Mouse (Mus musculus): Measurements from ENCODE around the gene Borcs6.
"Not testable (repeated sequence)": the region's sequence is repeated elsewhere in the genome, so short reads cannot be mapped to it uniquely, and the experiment has no call there.

Gene Borcs6

GRCm38 (mm10) chr11:69059357-69059974 is at the start of gene Borcs6:
Gene Borcs6, plus strand, starts transcription at chr11:69059717.
- DNase-seq (ENCODE audit: low spot score): peak; percentile 87

- no peak for DNase-seq (ENCODE audit: low spot score)
These were observed 48.9 kb upstream of the Borcs6 start for GRCm38 (mm10) chr11:69010400-69011323.

GRCm38 (mm10) chr11:69011445-69011844 is 48.1 kb upstream of the Borcs6 start:
- DNase-seq (ENCODE audit: low spot score): not testable (repeated sequence)

DNA sequence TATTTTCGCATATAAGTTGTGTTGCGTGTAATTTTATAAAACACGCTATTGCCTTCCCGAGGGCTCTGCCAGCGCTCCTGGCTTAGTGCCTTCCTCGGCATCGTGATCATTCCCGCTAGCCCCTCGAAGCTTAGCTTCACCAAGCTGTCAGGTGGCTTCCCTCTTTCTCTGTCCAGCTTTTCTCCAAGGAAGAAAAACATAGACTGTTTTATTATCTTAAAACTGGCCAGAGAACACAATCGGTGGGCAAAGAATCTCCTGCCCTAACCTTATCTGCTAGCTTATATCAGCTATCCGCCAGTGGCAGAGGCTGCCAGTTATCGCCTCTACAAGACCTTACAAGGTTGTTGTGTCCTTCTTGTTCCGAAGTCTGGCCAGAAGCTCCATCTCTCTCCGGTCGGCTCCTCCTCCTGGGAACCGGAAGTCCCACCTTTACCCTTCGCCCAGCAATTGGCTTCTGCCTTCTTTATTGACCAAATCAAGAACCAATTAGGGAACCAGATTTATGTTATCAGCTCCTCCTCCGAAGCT is 47.4 kb upstream of the Borcs6 start:
- peak; percentile 78 for DNase-seq (ENCODE audit: low spot score)

- peak; percentile 88 for DNase-seq (ENCODE audit: low spot score)
These were observed 43.7 kb upstream of the Borcs6 start, which contains the start of gene Ctc1 for GRCm38 (mm10) chr11:69015644-69016441. Gene Ctc1, plus strand, starts transcription at chr11:69015911.

GRCm38 (mm10) chr11:69016755-69017154 is 42.8 kb upstream of the Borcs6 start:
- DNase-seq (ENCODE audit: low spot score): no peak

DNA sequence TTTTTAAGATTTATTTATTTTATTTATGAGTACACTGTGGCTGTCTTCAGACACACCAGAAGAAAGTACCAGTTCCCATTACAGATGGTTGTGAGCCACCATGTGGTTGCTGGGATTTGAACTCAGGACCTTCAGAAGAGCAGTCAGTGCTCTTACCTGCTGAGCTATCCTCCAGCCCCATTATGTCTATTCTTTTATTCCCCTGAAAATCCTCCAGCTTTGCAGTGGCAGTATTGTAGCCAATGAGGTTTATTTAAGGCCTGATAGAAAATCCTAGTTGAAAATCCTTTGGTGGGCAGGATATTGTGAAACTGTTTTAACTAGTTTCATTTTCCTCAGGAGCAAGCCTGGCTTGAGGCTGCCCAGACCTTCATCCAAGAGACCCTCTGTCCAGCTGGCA is 38.8 kb upstream of the Borcs6 start:
- DNase-seq (ENCODE audit: low spot score): no peak

DNA sequence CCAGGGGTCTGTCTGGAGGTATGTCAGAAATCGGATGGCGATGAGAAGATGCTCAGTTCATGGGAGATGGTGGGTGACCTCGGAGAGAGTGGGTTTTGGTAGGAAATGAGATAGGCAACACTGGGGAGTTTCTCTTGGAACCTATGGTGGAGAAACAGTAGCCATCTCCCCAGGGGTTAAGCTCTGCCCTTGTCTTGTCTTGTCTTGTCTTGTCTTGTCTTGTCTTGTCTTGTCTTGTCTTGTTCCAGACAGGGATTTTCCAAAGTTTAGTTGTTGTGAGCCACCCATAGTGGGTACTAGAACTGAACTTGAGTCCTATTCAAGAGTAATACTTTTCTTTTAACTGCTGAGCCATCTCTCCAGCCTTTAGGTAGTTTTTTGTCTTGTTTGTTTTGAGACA is 33.0 kb upstream of the Borcs6 start:
- no peak for DNase-seq (ENCODE audit: low spot score)

DNA sequence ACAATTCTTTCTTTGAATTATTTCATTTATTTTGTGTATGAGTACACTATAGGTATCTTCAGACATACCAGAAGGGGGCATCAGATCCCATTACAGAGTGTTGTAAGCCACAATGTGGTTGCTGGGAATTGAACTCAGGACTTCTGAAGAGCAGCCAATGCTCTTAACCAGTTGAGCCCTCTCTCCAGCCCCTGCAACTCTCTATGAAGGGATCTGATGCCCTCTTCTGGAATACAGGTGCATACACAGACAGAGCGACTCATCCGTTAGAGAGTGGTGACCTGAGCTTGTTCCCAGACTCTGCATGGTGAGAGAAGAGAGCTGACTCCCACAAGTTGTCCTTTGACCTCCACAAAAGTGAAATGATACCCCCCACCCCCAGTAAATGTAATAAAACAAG is 30.7 kb upstream of the Borcs6 start:
- DNase-seq (ENCODE audit: low spot score): no peak

DNA sequence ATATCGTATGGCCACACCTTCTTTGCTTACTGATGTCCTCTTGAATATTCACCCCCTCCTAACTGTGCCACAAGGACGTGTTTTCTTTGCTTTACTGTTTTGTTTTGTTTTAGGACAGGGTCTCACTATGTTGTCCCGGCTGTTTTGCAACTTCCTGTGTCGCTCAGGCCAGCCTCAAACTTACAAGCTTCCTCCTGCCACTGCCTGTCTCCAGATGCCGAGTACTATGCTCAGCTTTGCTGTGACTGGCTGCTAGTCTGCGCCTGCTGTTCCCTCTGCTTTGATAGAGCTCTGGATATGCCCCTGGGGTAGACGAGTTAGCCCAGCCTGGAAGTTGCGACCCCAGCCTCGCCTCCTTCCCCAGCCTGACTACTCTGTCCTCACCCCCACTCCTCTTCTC is 26.0 kb upstream of the Borcs6 start:
- DNase-seq (ENCODE audit: low spot score): no peak

DNA sequence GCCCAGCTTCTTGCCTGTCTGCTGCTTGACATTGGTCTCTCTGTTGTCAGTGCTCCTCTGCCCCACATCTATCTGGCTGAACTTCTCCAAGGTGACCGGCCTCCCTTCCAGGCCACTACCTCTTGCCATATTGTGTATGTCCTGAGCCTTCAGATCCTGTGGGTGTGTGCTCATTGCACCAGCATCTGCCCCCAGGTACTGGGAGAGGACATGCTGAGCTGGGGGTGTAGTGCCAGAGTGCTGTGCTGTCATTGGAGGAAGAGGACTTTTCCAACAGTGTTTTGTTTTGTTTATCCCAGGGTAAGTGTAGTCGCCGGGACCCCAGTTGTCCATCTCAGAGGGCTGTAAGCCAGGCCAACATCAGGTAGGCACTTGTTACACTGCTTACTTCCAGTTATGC is 24.9 kb upstream of the Borcs6 start:
- DNase-seq (ENCODE audit: low spot score): no peak

DNA sequence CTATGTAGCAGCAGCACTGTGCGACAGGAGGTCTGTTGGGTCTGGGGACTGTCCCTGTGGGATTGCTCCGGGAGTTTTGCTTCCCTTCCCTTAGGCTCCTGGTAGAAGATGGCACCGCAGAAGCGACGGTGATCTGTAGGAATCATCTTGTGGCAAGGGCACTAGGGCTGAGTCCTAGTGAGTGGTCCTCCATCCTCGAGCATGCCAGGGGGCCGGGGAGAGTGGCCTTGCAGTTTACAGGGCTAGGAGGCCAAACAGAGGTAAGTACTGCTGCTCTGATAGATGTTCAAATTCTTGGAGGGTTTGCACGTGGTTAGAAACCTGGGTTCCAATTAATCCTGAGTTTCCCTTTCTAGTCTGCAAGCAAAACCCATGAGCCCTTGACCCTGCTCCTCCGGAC is 24.1 kb upstream of the Borcs6 start:
- no peak for DNase-seq (ENCODE audit: low spot score)

DNA sequence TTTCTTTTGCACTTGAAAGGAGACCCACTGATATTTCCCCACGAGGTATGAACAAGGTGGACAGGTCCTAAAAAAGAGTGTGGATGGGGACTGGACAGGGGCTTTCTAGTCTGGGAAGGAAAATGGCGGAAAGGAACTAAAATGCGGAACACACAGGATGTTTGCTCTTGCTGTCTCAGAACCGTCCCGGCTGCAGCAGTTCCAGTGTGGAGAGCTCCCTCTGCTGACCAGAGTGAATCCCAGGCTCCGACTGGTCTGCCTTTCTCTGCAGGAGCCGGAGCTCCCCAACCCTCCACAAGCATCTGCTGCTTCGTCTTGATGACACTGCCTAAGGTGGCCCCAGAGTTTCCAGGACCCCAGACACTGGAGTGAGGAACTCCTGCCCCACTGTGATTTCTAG is 23.7 kb upstream of the Borcs6 start:
- DNase-seq (ENCODE audit: low spot score): peak; percentile 71

GRCm38 (mm10) chr11:69036486-69037230 is 22.9 kb upstream of the Borcs6 start:
- DNase-seq (ENCODE audit: low spot score): peak; percentile 85

DNA sequence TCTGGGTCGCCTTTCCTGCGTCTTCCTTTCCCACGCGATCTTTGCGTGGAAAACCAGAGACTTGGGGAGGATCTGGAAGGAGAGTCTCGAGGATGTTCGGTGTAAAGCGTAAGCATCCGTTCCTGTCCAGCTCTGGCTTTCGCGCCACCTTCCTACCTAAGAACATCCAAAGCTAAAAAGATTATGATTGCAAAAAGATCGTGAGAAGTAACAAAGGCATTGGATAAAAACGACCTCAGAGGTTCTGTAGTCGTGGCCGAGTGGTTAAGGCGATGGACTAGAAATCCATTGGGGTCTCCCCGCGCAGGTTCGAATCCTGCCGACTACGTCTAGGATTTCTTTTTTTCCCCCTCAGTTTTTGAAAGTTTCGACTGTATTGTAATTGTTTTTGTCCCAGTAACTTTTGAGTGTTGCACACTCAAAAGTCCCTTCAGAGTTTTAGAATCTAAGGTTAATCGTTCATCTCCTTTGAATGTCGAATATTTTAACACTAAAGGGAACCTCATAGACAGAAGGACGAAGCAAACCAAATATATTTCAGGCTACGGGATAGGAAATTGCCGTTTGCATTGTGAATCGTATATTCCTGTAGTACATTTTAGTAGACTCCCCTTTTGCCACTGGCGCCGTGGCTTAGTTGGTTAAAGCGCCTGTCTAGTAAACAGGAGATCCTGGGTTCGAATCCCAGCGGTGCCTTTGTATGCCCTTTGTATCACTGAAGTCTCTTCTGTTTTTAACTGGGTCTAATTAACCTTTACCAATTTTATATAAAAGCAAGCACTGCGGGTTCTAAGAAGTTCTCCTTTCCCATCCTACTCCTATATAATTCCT is 22.1 kb upstream of the Borcs6 start:
- DNase-seq (ENCODE audit: low spot score): peak; percentile 79

DNA sequence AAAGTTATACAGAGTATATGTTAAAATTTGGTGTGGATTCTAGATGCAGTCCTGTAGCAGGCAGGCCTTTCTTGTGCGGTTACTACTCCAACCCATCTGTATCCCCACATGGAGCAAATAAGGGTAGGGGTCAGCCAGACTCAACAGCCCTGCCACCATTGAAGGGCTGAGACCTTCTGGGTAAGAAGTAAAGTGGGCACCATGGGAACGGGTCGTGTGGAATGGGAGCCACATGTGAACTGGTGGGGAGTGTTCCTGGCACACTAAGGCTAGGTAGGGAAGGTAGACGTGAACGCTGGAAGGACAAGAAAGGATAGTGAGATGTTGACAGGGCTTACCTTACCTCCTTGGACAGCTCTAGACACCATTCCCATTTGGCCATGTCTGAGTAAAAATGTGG is 21.3 kb upstream of the Borcs6 start:
- no peak for DNase-seq (ENCODE audit: low spot score)

GRCm38 (mm10) chr11:69045531-69046394 is 13.8 kb upstream of the Borcs6 start, which contains the start of gene Aurkb:
Gene Aurkb, plus strand, starts transcription at chr11:69045647.
- peak; percentile 81 for DNase-seq (ENCODE audit: low spot score)

- no peak for DNase-seq (ENCODE audit: low spot score)
These were observed 13.1 kb upstream of the Borcs6 start for GRCm38 (mm10) chr11:69046395-69046774.

GRCm38 (mm10) chr11:69047592-69047991 is 11.9 kb upstream of the Borcs6 start:
- DNase-seq (ENCODE audit: low spot score): no peak

DNA sequence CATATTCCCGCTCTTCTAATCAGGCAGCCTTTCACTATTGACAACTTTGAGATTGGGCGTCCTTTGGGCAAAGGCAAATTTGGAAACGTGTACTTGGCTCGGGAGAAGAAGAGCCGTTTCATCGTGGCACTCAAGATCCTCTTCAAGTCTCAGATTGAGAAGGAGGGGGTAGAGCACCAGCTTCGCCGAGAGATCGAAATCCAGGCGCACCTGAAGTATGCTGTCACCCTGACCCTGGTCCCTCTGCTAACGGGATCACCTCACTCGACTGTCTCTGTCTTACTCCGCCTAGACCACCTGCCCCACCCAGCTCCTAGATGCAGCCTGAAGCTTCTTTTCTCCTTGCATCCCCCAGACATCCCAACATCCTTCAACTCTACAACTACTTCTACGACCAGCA is 11.4 kb upstream of the Borcs6 start:
- DNase-seq (ENCODE audit: low spot score): no peak
